ENCODE assay signal across 21 mouse cellular contexts in genomic region chrX:12653879-12654278, GRCm38 (mm10). TPM values are rescaled to one million over a fixed set of nuclear protein-coding genes. Genes with fewer than 3 reads are reported as not detected.
DNase-seq lines count a peak whose midpoint lies in the region.
"Had no signal": no experiment of that assay in that cellular context is flagged by ENCODE, and none has a peak within 500 bp of the region (broad histone marks: within the 10 kb centered on the region; RNA-seq: fewer than 3 reads in every experiment).

No protein-coding gene starts in this region.

- DNase-seq in adrenal gland, postnatal 14 days, result peak; percentile 17
- no peak for DNase-seq in adrenal gland, postnatal 4 days (ENCODE audit: low spot score in 2 of 2)
- peak; percentile 17 to 34 for DNase-seq in frontal cortex, postnatal 36 days (ENCODE audit: low spot score in 2 of 2)
- DNase-seq in frontal cortex, postnatal 25 days (ENCODE audit: low spot score in 2 of 2), result no peak
- peak; percentile 13 to 18 for DNase-seq in right cerebral cortex, adult 2 months (ENCODE audit: low spot score in 2 of 2)
- no peak for DNase-seq in right cerebral cortex, postnatal 14 days
- DNase-seq in spleen, postnatal 4 days (ENCODE audit: low spot score in 2 of 2), result no peak
- DNase-seq: cerebellum, adult 11 months; cerebellum, adult 9-10 months; cerebellum, postnatal 36 days; embryo, embryonic 11 days; gastrocnemius, adult 2 months; heart, adult 2 months; heart, postnatal 4 days; kidney, adult 8-10 months; layer of hippocampus, postnatal 36 days; liver, embryonic 13.5 days; lung, adult 18-20 months; lung, postnatal 4 days; thymus, adult 18-20 months; thymus, postnatal 25 days had no signal

RNA-seq across cellular contexts. Expression of gene 1810030O07Rik, which starts 19.6 kb away (rescaled TPM):
- 22.8 and 25.6 TPM in 2 replicates for total RNA-seq in adrenal gland, postnatal 14 days (2021)
- 10 to 100 TPM; 21.3 to 30.6 TPM for total RNA-seq in adrenal gland, postnatal 4 days (2021)

Comparison
In these comparisons a context has a peak if more than half of its experiments do, and no peak if none do; other contexts are left out.
1. DNase-seq: peak in adrenal gland, postnatal 14 days (single experiment), frontal cortex, postnatal 36 days (2 of 2) and right cerebral cortex, adult 2 months (2 of 2); none in adrenal gland, postnatal 4 days (0 of 2), frontal cortex, postnatal 25 days (0 of 2), right cerebral cortex, postnatal 14 days (single experiment) and spleen, postnatal 4 days (0 of 2).